Mouse (Mus musculus): Measurements from ENCODE around the gene Hist1h2ap. TPM values are rescaled to one million over a fixed set of nuclear protein-coding genes. Genes with fewer than 3 reads are reported as not detected.
"Not testable (repeated sequence)": the region's sequence is repeated elsewhere in the genome, so short reads cannot be mapped to it uniquely, and the experiment has no call there.

Hist1h2ap gene
- polyA plus RNA-seq (2014; fragmentation: Nextera tagmentation; extraction: Ambion mirVana), result 5,982 and 6,086 TPM in 2 replicates

GRCm38 (mm10) chr13:21833461-21833860, at the start of gene Hist1h2ap, which contains the start of gene Hist1h2br:
Gene Hist1h2ap, minus strand, starts transcription at chr13:21833507.
Gene Hist1h2br, plus strand, starts transcription at chr13:21833743.
- no CpG with 5 or more reads among the region's 24 CpGs for WGBS
- H3K27ac ChIP-seq (ENCODE audit: low read depth, low read length), result not testable (repeated sequence)

GRCm38 (mm10) chr13:21882760-21883405, 49.6 kb upstream of the Hist1h2ap start:
- H3K36me3 ChIP-seq (ENCODE audit: control insufficient read depth, insufficient read depth, low read length), result no peaks in the 10 kb centered on the region
- peak; percentile 86 for DNase-seq (ENCODE audit: low spot score)
- peak; percentile 85 for ATAC-seq (replicated peaks; ENCODE audit: low FRiP score)
- H3K9me3 ChIP-seq (ENCODE audit: control insufficient read depth, low read length), result no peaks in the 10 kb centered on the region
- peak overlapping the region; percentile 46 for H3K4me2 ChIP-seq (ENCODE audit: low read depth, low read length, severe bottlenecking)
- no peaks in the 10 kb centered on the region; the same call in 1 of the 2 replicates for H3K4me1 ChIP-seq (replicated peaks; ENCODE audit: control insufficient read depth, insufficient read depth, low read length)
- no peak overlapping the region for H3K27ac ChIP-seq (ENCODE audit: low read depth, low read length)
- peak overlapping the region; percentile 24 for H3K4me3 ChIP-seq (ENCODE audit: low read depth, low read length)
- WGBS, result under 1% methylated on average over 13 of the region's 13 CpGs
- H3K27me3 ChIP-seq (ENCODE audit: control insufficient read depth, insufficient read depth, low read length), result no peaks in the 10 kb centered on the region
- no peak overlapping the region; the same call in 1 of the 2 replicates for H3K9ac ChIP-seq (ENCODE audit: low read length)

More at GRCm38 (mm10) chr13:21833461-21833860, at the start of gene Hist1h2ap, which contains the start of gene Hist1h2br:
- not testable (repeated sequence) for H3K4me2 ChIP-seq (ENCODE audit: low read depth, low read length, severe bottlenecking); H3K36me3 ChIP-seq (ENCODE audit: control insufficient read depth, insufficient read depth, low read length); H3K9me3 ChIP-seq (ENCODE audit: control insufficient read depth, low read length); H3K27me3 ChIP-seq (ENCODE audit: control insufficient read depth, insufficient read depth, low read length); H3K4me3 ChIP-seq (ENCODE audit: low read depth, low read length); H3K4me1 ChIP-seq (replicated peaks; ENCODE audit: control insufficient read depth, insufficient read depth, low read length); H3K9ac ChIP-seq (ENCODE audit: low read length); DNase-seq (ENCODE audit: low spot score)
- ATAC-seq (replicated peaks; ENCODE audit: low FRiP score), result peak; percentile 93

GRCm38 (mm10) chr13:21881878-21882669, 48.8 kb upstream of the Hist1h2ap start:
- peak overlapping the region; percentile 46; the same call in 1 of the 2 replicates for H3K4me2 ChIP-seq (ENCODE audit: low read depth, low read length, severe bottlenecking)
- no peaks in the 10 kb centered on the region; the same call in 1 of the 2 replicates for H3K4me1 ChIP-seq (replicated peaks; ENCODE audit: control insufficient read depth, insufficient read depth, low read length)
- H3K27me3 ChIP-seq (ENCODE audit: control insufficient read depth, insufficient read depth, low read length), result no peaks in the 10 kb centered on the region
- H3K36me3 ChIP-seq (ENCODE audit: control insufficient read depth, insufficient read depth, low read length), result no peaks in the 10 kb centered on the region
- ATAC-seq (replicated peaks; ENCODE audit: low FRiP score), result peak; percentile 78
- no peak overlapping the region for H3K9ac ChIP-seq (ENCODE audit: low read length)
- peak overlapping the region; percentile 24 for H3K4me3 ChIP-seq (ENCODE audit: low read depth, low read length)
- WGBS, result 1% methylated on average over 27 of the region's 27 CpGs
- no peaks in the 10 kb centered on the region for H3K9me3 ChIP-seq (ENCODE audit: control insufficient read depth, low read length)
- no peak overlapping the region for H3K27ac ChIP-seq (ENCODE audit: low read depth, low read length)
- DNase-seq (ENCODE audit: low spot score), result peak; percentile 83

- no peak overlapping the region for H3K27ac ChIP-seq (ENCODE audit: low read depth, low read length)
- H3K4me3 ChIP-seq (ENCODE audit: low read depth, low read length), result no peak overlapping the region
- H3K9ac ChIP-seq (ENCODE audit: low read length), result no peak overlapping the region
- 84% methylated on average over 6 of the region's 6 CpGs for WGBS
- ATAC-seq (replicated peaks; ENCODE audit: low FRiP score) (no peak), DNase-seq (ENCODE audit: low spot score) (no peak)
- H3K4me1 ChIP-seq (replicated peaks; ENCODE audit: control insufficient read depth, insufficient read depth, low read length), result no peaks in the 10 kb centered on the region; the same call in 1 of the 2 replicates
- H3K4me2 ChIP-seq (ENCODE audit: low read depth, low read length, severe bottlenecking), result no peak overlapping the region
- H3K36me3 ChIP-seq (ENCODE audit: control insufficient read depth, insufficient read depth, low read length), result no peaks in the 10 kb centered on the region
- H3K27me3 ChIP-seq (ENCODE audit: control insufficient read depth, insufficient read depth, low read length), result no peaks in the 10 kb centered on the region
- H3K9me3 ChIP-seq (ENCODE audit: control insufficient read depth, low read length), result no peaks in the 10 kb centered on the region
These were observed 47.4 kb upstream of the Hist1h2ap start for GRCm38 (mm10) chr13:21880735-21881134.

- not testable (repeated sequence) for H3K4me2 ChIP-seq (ENCODE audit: low read depth, low read length, severe bottlenecking); DNase-seq (ENCODE audit: low spot score); H3K4me3 ChIP-seq (ENCODE audit: low read depth, low read length); H3K9me3 ChIP-seq (ENCODE audit: control insufficient read depth, low read length); H3K27ac ChIP-seq (ENCODE audit: low read depth, low read length); H3K27me3 ChIP-seq (ENCODE audit: control insufficient read depth, insufficient read depth, low read length); H3K36me3 ChIP-seq (ENCODE audit: control insufficient read depth, insufficient read depth, low read length); ATAC-seq (replicated peaks; ENCODE audit: low FRiP score); H3K9ac ChIP-seq (ENCODE audit: low read length); H3K4me1 ChIP-seq (replicated peaks; ENCODE audit: control insufficient read depth, insufficient read depth, low read length)
- 83% methylated on average over 3 of the region's 3 CpGs for WGBS
These were observed 32.2 kb upstream of the Hist1h2ap start for GRCm38 (mm10) chr13:21865503-21865902.

- 12% methylated on average over 5 of the region's 5 CpGs for WGBS
- Histone ChIP-seq H3K27ac (ENCODE audit: low read depth, low read length) (no peak overlapping the region), H3K4me2 (ENCODE audit: low read depth, low read length, severe bottlenecking) (no peak overlapping the region), H3K36me3 (ENCODE audit: control insufficient read depth, insufficient read depth, low read length) (no peaks in the 10 kb centered on the region), H3K4me3 (ENCODE audit: low read depth, low read length) (no peak overlapping the region), H3K4me1 (replicated peaks; ENCODE audit: control insufficient read depth, insufficient read depth, low read length) (no peaks in the 10 kb centered on the region), H3K27me3 (ENCODE audit: control insufficient read depth, insufficient read depth, low read length) (no peaks in the 10 kb centered on the region), H3K9ac (ENCODE audit: low read length) (no peak overlapping the region), H3K9me3 (ENCODE audit: control insufficient read depth, low read length) (no peaks in the 10 kb centered on the region)
- ATAC-seq (replicated peaks; ENCODE audit: low FRiP score), result 0 out of 2 replicates have a peak, but pooled peaks have one; percentile 58
- DNase-seq (ENCODE audit: low spot score), result peak; percentile 53
These were observed 28.3 kb upstream of the Hist1h2ap start for GRCm38 (mm10) chr13:21861608-21862007.

- H3K4me3 ChIP-seq (ENCODE audit: low read depth, low read length), result peak overlapping the region; percentile 47
- no peaks in the 10 kb centered on the region for H3K4me1 ChIP-seq (replicated peaks; ENCODE audit: control insufficient read depth, insufficient read depth, low read length)
- under 1% methylated on average over 15 of the region's 15 CpGs for WGBS
- peak; percentile 72 for DNase-seq (ENCODE audit: low spot score)
- H3K36me3 ChIP-seq (ENCODE audit: control insufficient read depth, insufficient read depth, low read length), result no peaks in the 10 kb centered on the region
- peak overlapping the region; percentile 51 for H3K4me2 ChIP-seq (ENCODE audit: low read depth, low read length, severe bottlenecking)
- H3K9ac ChIP-seq (ENCODE audit: low read length), result peak overlapping the region; percentile 56; the same call in 1 of the 2 replicates
- peak; percentile 72 for ATAC-seq (replicated peaks; ENCODE audit: low FRiP score)
- H3K27me3 ChIP-seq (ENCODE audit: control insufficient read depth, insufficient read depth, low read length), result no peaks in the 10 kb centered on the region
- no peaks in the 10 kb centered on the region for H3K9me3 ChIP-seq (ENCODE audit: control insufficient read depth, low read length)
- no peak overlapping the region for H3K27ac ChIP-seq (ENCODE audit: low read depth, low read length)
These were observed 22.4 kb upstream of the Hist1h2ap start for GRCm38 (mm10) chr13:21855698-21856162.

- ATAC-seq (replicated peaks; ENCODE audit: low FRiP score), result peak; percentile 78
- Histone ChIP-seq H3K4me1 (replicated peaks; ENCODE audit: control insufficient read depth, insufficient read depth, low read length) (no peaks in the 10 kb centered on the region), H3K9ac (ENCODE audit: low read length) (no peak overlapping the region), H3K4me2 (ENCODE audit: low read depth, low read length, severe bottlenecking) (peak overlapping the region; percentile 51), H3K36me3 (ENCODE audit: control insufficient read depth, insufficient read depth, low read length) (no peaks in the 10 kb centered on the region), H3K4me3 (ENCODE audit: low read depth, low read length) (peak overlapping the region; percentile 47), H3K9me3 (ENCODE audit: control insufficient read depth, low read length) (no peaks in the 10 kb centered on the region), H3K27me3 (ENCODE audit: control insufficient read depth, insufficient read depth, low read length) (no peaks in the 10 kb centered on the region), H3K27ac (ENCODE audit: low read depth, low read length) (no peak overlapping the region)
- WGBS, result under 1% methylated on average over 11 of the region's 11 CpGs
- DNase-seq (ENCODE audit: low spot score), result peak; percentile 92
These were observed 21.8 kb upstream of the Hist1h2ap start for GRCm38 (mm10) chr13:21855146-21855545.
